Mouse (Mus musculus) ES-Bruce4 (cell line): ENCODE data around the gene Slc9a1. TPM values are rescaled to one million over a fixed set of nuclear protein-coding genes. Genes with fewer than 3 reads are reported as not detected.

Experiments
- H3K27ac ChIP-seq: 2 replicates; pipeline ENCODE4 v1.5.1; 2012; ENCODE audit warnings: low read length, inconsistent platforms; ENCODE audit not compliant: insufficient read depth
- H3K27me3 ChIP-seq: 2 replicates; pipeline ENCODE4 v1.6.1; 2012; ENCODE audit warnings: mild to moderate bottlenecking, low read length, inconsistent platforms; ENCODE audit not compliant: control insufficient read depth, poor library complexity, insufficient read depth, severe bottlenecking
- H3K36me3 ChIP-seq: 2 replicates; pipeline ENCODE4 v1.6.1; 2012; ENCODE audit warnings: inconsistent platforms, mild to moderate bottlenecking, low read length, moderate library complexity; ENCODE audit not compliant: control insufficient read depth, poor library complexity, insufficient read depth, severe bottlenecking
- H3K4me1 ChIP-seq: one replicate; pipeline ENCODE4 v1.8.1; 2011; ENCODE audit warnings: low read length; ENCODE audit not compliant: control insufficient read depth, insufficient read depth
- H3K4me3 ChIP-seq: 2 replicates; pipeline ENCODE4 v1.5.1; 2011; ENCODE audit warnings: low read depth, mild to moderate bottlenecking, low read length
- H3K9ac ChIP-seq: 2 replicates; pipeline ENCODE4 v1.6.1; 2012; ENCODE audit warnings: low read depth, mild to moderate bottlenecking, inconsistent platforms; ENCODE audit not compliant: poor library complexity, severe bottlenecking
- H3K9me3 ChIP-seq: replicated peaks from 2 replicates; pipeline ENCODE4 v1.6.1; 2012; ENCODE audit warnings: mild to moderate bottlenecking, low read length, inconsistent platforms; ENCODE audit not compliant: control insufficient read depth, poor library complexity, insufficient read depth, severe bottlenecking
- CTCF ChIP-seq: IDR thresholded peaks from one replicate; pipeline ENCODE4 v1.8.1; 2011; ENCODE audit warnings: low read depth, low read length
- EP300 ChIP-seq: IDR thresholded peaks from 2 replicates; pipeline ENCODE4 v1.6.1; 2011; ENCODE audit warnings: low read depth, low read length; ENCODE audit not compliant: insufficient read depth
- POLR2A ChIP-seq: IDR thresholded peaks from one replicate; pipeline ENCODE4 v1.8.1; 2011; ENCODE audit warnings: low read length; ENCODE audit not compliant: insufficient read depth
- polyA plus RNA-seq: library from polyadenylated mRNA; stranded (reverse); fragments of >200 nt; gene quantifications from 2 replicates; pipeline ENCODE4 v1.2.4, GENCODE M21; 2011; ENCODE audit warnings: low read depth; ENCODE audit not compliant: missing spikeins, insufficient read depth, insufficient read length

Gene Slc9a1
- polyA plus RNA-seq, 1 experiment = 21.4 TPM

- peaks cover 8% of the 10 kb centered on the region for H3K4me1 ChIP-seq
- H3K36me3 ChIP-seq = no peaks in the 10 kb centered on the region
- no peaks in the 10 kb centered on the region for H3K27me3 ChIP-seq
- peak overlapping the region; percentile 29; the same call in 1 of the 2 replicates for H3K9ac ChIP-seq
- peak overlapping the region; percentile 12; the same call in 1 of the 2 replicates for H3K4me3 ChIP-seq
- H3K27ac ChIP-seq = no peak overlapping the region
- no peak for TF ChIP-seq EP300
- TF ChIP-seq POLR2A = no peak
- no peak for TF ChIP-seq CTCF
- no peaks in the 10 kb centered on the region for H3K9me3 ChIP-seq
Observed at GRCm38 (mm10) chr4:133447967-133448366, 78.5 kb downstream of the Slc9a1 start.

GRCm38 (mm10) chr4:133448708-133449388 lies 79.3 kb downstream of the Slc9a1 start:
- Histone ChIP-seq H3K4me3 (no peak overlapping the region), H3K9me3 (no peaks in the 10 kb centered on the region), H3K27ac (no peak overlapping the region), H3K4me1 (peaks cover 8% of the 10 kb centered on the region), H3K27me3 (no peaks in the 10 kb centered on the region), H3K9ac (0 out of 2 replicates have a peak overlapping the region, but pooled peaks have one; percentile 29), H3K36me3 (no peaks in the 10 kb centered on the region)
- TF ChIP-seq POLR2A = no peak
- TF ChIP-seq CTCF = no peak
- TF ChIP-seq EP300 = no peak

DNA sequence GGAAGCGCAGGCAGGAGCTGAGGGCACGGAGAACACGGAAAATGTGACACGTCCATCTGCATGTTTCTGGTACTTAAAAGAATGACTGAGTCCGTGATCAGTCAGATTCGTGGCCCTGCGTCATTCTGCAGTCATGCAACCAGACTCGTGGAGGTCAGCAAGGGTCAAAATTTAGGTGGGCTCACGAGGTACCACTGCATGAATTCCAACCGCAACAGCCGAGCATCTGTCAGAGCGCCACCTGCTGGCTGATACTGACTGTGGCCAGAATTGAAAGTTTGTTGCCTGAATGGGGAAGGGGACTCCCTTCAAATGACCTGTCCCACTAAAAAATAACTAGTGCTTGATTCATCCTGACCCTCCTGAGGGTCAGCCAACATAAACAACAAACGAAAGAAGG lies 80.2 kb downstream of the Slc9a1 start:
- Histone ChIP-seq H3K9me3 (no peaks in the 10 kb centered on the region), H3K4me1 (peaks cover 8% of the 10 kb centered on the region), H3K9ac (no peak overlapping the region), H3K27me3 (no peaks in the 10 kb centered on the region), H3K4me3 (no peak overlapping the region), H3K27ac (no peak overlapping the region), H3K36me3 (no peaks in the 10 kb centered on the region)
- TF ChIP-seq EP300 (no peak), POLR2A (no peak), CTCF (peak; percentile 92)

GRCm38 (mm10) chr4:133451536-133451935 lies 82.0 kb downstream of the Slc9a1 start:
- H3K4me3 ChIP-seq = no peak overlapping the region

GRCm38 (mm10) chr4:133452433-133452832 lies 82.9 kb downstream of the Slc9a1 start:
- H3K36me3 ChIP-seq = no peaks in the 10 kb centered on the region
- H3K27me3 ChIP-seq = no peaks in the 10 kb centered on the region
- H3K4me3 ChIP-seq = no peak overlapping the region
- H3K27ac ChIP-seq = no peak overlapping the region
- TF ChIP-seq CTCF (no peak), EP300 (no peak), POLR2A (no peak)
- H3K4me1 ChIP-seq = peaks cover 8% of the 10 kb centered on the region
- no peaks in the 10 kb centered on the region for H3K9me3 ChIP-seq
- H3K9ac ChIP-seq = no peak overlapping the region

More at GRCm38 (mm10) chr4:133451536-133451935, 82.0 kb downstream of the Slc9a1 start:
- no peaks in the 10 kb centered on the region for H3K27me3 ChIP-seq
- no peak overlapping the region for H3K27ac ChIP-seq
- H3K9me3 ChIP-seq = no peaks in the 10 kb centered on the region
- H3K4me1 ChIP-seq = peaks cover 8% of the 10 kb centered on the region
- TF ChIP-seq CTCF = peak; percentile 89
- no peak for TF ChIP-seq POLR2A
- no peak for TF ChIP-seq EP300
- H3K36me3 ChIP-seq = no peaks in the 10 kb centered on the region
- no peak overlapping the region for H3K9ac ChIP-seq

DNA sequence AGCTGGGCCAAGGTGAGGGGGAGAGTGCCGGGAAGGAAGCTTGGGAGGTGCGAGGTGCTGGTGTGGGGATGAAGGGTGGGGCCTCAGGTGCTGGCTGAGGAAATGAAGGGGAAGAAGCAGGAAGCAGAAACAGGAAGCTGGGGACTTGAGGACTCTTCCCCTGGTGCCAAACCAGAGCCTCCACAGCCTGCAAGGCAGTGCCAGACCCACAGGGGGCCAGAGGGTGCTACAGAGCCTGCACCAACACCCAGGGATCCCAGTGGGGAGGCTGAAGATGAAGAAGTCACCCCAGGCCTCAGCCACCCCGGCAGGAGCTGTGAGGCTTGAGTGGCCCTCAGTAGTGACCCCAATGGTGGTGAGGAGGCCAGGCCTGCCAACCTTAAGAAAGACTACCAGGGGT lies 88.5 kb downstream of the Slc9a1 start:
- no peaks in the 10 kb centered on the region for H3K36me3 ChIP-seq
- no peak overlapping the region for H3K9ac ChIP-seq
- H3K9me3 ChIP-seq = no peaks in the 10 kb centered on the region
- no peak for TF ChIP-seq POLR2A
- no peak for TF ChIP-seq CTCF
- TF ChIP-seq EP300 = no peak
- no peak overlapping the region for H3K4me3 ChIP-seq
- H3K4me1 ChIP-seq = peaks cover 6% of the 10 kb centered on the region
- H3K27ac ChIP-seq = no peak overlapping the region
- no peaks in the 10 kb centered on the region for H3K27me3 ChIP-seq
